Mouse (Mus musculus) naive thymus-derived CD4-positive, alpha-beta T cell, adult 2 months (primary cell): ENCODE results near the gene Ngfr.
A peak's percentile ranks its signal among the peaks of the same experiment; 100 is the strongest.

ENCODE experiments used
- DNase-seq: peaks from one replicate; pipeline ENCODE4 v3.0.0-alpha.2; 2011; ENCODE audit warnings: low read depth

Gene Ngfr

GRCm38 (mm10) chr11:95567936-95568715 lies 19.4 kb downstream of the Ngfr start:
- DNase-seq, result no peak

GRCm38 (mm10) chr11:95567366-95567765 lies 20.2 kb downstream of the Ngfr start:
- no peak for DNase-seq

GRCm38 (mm10) chr11:95565327-95565726 lies 22.2 kb downstream of the Ngfr start:
- DNase-seq, result no peak

- DNase-seq, result no peak
Measured at GRCm38 (mm10) chr11:95563849-95564248, 23.7 kb downstream of the Ngfr start.

GRCm38 (mm10) chr11:95560773-95561172 lies 26.8 kb downstream of the Ngfr start:
- DNase-seq, result no peak

GRCm38 (mm10) chr11:95559761-95560160 lies 27.8 kb downstream of the Ngfr start:
- no peak for DNase-seq

GRCm38 (mm10) chr11:95557719-95558118 lies 29.8 kb downstream of the Ngfr start:
- DNase-seq, result no peak

- no peak for DNase-seq
Measured at GRCm38 (mm10) chr11:95557032-95557431, 30.5 kb downstream of the Ngfr start.

GRCm38 (mm10) chr11:95555279-95555678 lies 32.3 kb downstream of the Ngfr start:
- no peak for DNase-seq

- no peak for DNase-seq
Measured at GRCm38 (mm10) chr11:95550301-95551021, 37.1 kb downstream of the Ngfr start.

- DNase-seq, result no peak
Measured at GRCm38 (mm10) chr11:95546021-95546782, 41.3 kb downstream of the Ngfr start.

- DNase-seq, result no peak
Measured at GRCm38 (mm10) chr11:95544546-95545327, 42.8 kb downstream of the Ngfr start.

GRCm38 (mm10) chr11:95540637-95541385 lies 46.7 kb downstream of the Ngfr start:
- DNase-seq, result no peak

- no peak for DNase-seq
Measured at GRCm38 (mm10) chr11:95538378-95539104, 49.0 kb downstream of the Ngfr start.

- DNase-seq, result peak; percentile 71
Measured at GRCm38 (mm10) chr11:95533484-95534160, 53.9 kb downstream of the Ngfr start.

- DNase-seq, result no peak
Measured at GRCm38 (mm10) chr11:95532353-95533072, 55.0 kb downstream of the Ngfr start.

- DNase-seq, result no peak
Measured at GRCm38 (mm10) chr11:95528231-95528630, 59.3 kb downstream of the Ngfr start.

- no peak for DNase-seq
Measured at GRCm38 (mm10) chr11:95527307-95527706, 60.2 kb downstream of the Ngfr start.

GRCm38 (mm10) chr11:95521563-95521962 lies 66.0 kb downstream of the Ngfr start:
- peak; percentile 84 for DNase-seq
